Mouse (Mus musculus) neural tube, embryonic 14.5 days (tissue): ENCODE measurements around the gene Rxra. TPM values are rescaled to one million over a fixed set of nuclear protein-coding genes. Genes with fewer than 3 reads are reported as not detected.

Experiments
- ATAC-seq: fragments of 200-750 bp; cut with Nextera tagmentation; 2 replicates; pipeline ENCODE4 v1.8.0; 2017; ENCODE audit warnings: low read depth, mild to moderate bottlenecking, moderate TSS enrichment, moderate library complexity
- H3K27ac ChIP-seq: fragments of 300-500 bp; sonication (generic); 2 replicates; pipeline ENCODE4 v1.5.1; 2014; ENCODE audit warnings: low read depth, mild to moderate bottlenecking, control low read depth, low read length, moderate library complexity, mixed read lengths
- H3K27me3 ChIP-seq: fragments of 300-500 bp; sonication (generic); 2 replicates; pipeline ENCODE4 v1.6.1; 2014; ENCODE audit warnings: low read length; ENCODE audit not compliant: control insufficient read depth, insufficient read depth
- H3K36me3 ChIP-seq: fragments of 300-500 bp; sonication (generic); 2 replicates; pipeline ENCODE4 v1.6.1; 2014; ENCODE audit warnings: low read length, mixed read lengths; ENCODE audit not compliant: control insufficient read depth, insufficient read depth
- H3K4me1 ChIP-seq: fragments of 300-500 bp; sonication (generic); 2 replicates; pipeline ENCODE4 v1.6.1; 2014; ENCODE audit warnings: low read length; ENCODE audit not compliant: control insufficient read depth, insufficient read depth
- H3K4me2 ChIP-seq: fragments of 300-500 bp; sonication (generic); 2 replicates; pipeline ENCODE4 v1.6.1; 2014; ENCODE audit warnings: mild to moderate bottlenecking, low read depth, low read length, control low read depth
- H3K4me3 ChIP-seq: fragments of 300-500 bp; sonication (generic); 2 replicates; pipeline ENCODE4 v1.5.1; 2014; ENCODE audit warnings: low read depth, low read length, control low read depth, mixed read lengths
- H3K9ac ChIP-seq: fragments of 300-500 bp; sonication (generic); replicated peaks from 2 replicates; pipeline ENCODE4 v1.6.1; 2014; ENCODE audit warnings: low read depth, mild to moderate bottlenecking, control low read depth, low read length, mixed read lengths
- H3K9me3 ChIP-seq: fragments of 300-500 bp; sonication (generic); 2 replicates; pipeline ENCODE4 v1.6.1; 2016; ENCODE audit warnings: low read length; ENCODE audit not compliant: control insufficient read depth
- WGBS: fragments of 180-500 bp; shearing (Covaris S2); extraction: QIAGEN DNeasy Blood & Tissue Kit; methylation state at CpG from one replicate; pipeline ENCODE4 v1.1.7; 2014; 5-methylcytosine and 5-hydroxymethylcytosine counted together
- polyA plus RNA-seq: library from polyadenylated mRNA; unstranded; fragments of >200 nt; fragmentation: Nextera tagmentation; extraction: Ambion mirVana; gene quantifications from 2 replicates; pipeline ENCODE4 v1.2.1, GENCODE M21; 2014

The Rxra gene
- polyA plus RNA-seq, 1 experiment from 2014 or later = 1.6 TPM

GRCm38 (mm10) chr2:27678836-27679480 lies 2.7 kb downstream of the Rxra start:
- H3K4me1 ChIP-seq = peaks cover 52% of the 10 kb centered on the region
- no peak overlapping the region; the same call in 1 of the 2 replicates for H3K4me3 ChIP-seq
- peak overlapping the region; percentile 98 for H3K4me2 ChIP-seq
- no peaks in the 10 kb centered on the region for H3K9me3 ChIP-seq
- H3K9ac ChIP-seq = no peak overlapping the region
- ATAC-seq = no peak
- H3K36me3 ChIP-seq = no peaks in the 10 kb centered on the region
- H3K27ac ChIP-seq = no peak overlapping the region
- peaks cover 3% of the 10 kb centered on the region; the same call in 1 of the 2 replicates for H3K27me3 ChIP-seq
- 49% methylated on average over 7 of the region's 7 CpGs for WGBS

- no peak overlapping the region for H3K4me3 ChIP-seq
- WGBS = 23% methylated on average over 3 of the region's 3 CpGs
- H3K9ac ChIP-seq = no peak overlapping the region
- H3K4me2 ChIP-seq = peak overlapping the region; percentile 19; the same call in 1 of the 2 replicates
- ATAC-seq = no peak
- H3K27ac ChIP-seq = no peak overlapping the region
- peaks cover 52% of the 10 kb centered on the region for H3K4me1 ChIP-seq
- no peaks in the 10 kb centered on the region for H3K36me3 ChIP-seq
- peaks cover 3% of the 10 kb centered on the region; the same call in 1 of the 2 replicates for H3K27me3 ChIP-seq
- H3K9me3 ChIP-seq = no peaks in the 10 kb centered on the region
These were observed 3.4 kb downstream of the Rxra start for GRCm38 (mm10) chr2:27679621-27680025.

GRCm38 (mm10) chr2:27680058-27680457 lies 3.8 kb downstream of the Rxra start:
- Histone ChIP-seq H3K27me3 (peaks cover 3% of the 10 kb centered on the region; the same call in 1 of the 2 replicates), H3K4me3 (no peak overlapping the region), H3K9me3 (no peaks in the 10 kb centered on the region), H3K36me3 (no peaks in the 10 kb centered on the region), H3K4me2 (no peak overlapping the region), H3K4me1 (peaks cover 52% of the 10 kb centered on the region), H3K27ac (no peak overlapping the region), H3K9ac (no peak overlapping the region)
- ATAC-seq = no peak
- WGBS = 76% methylated on average over 6 of the region's 6 CpGs

- peaks cover 52% of the 10 kb centered on the region for H3K4me1 ChIP-seq
- H3K9ac ChIP-seq = no peak overlapping the region
- H3K36me3 ChIP-seq = no peaks in the 10 kb centered on the region
- peaks cover 3% of the 10 kb centered on the region; the same call in 1 of the 2 replicates for H3K27me3 ChIP-seq
- no peak overlapping the region for H3K4me2 ChIP-seq
- no peaks in the 10 kb centered on the region for H3K9me3 ChIP-seq
- H3K27ac ChIP-seq = no peak overlapping the region
- ATAC-seq = no peak
- no peak overlapping the region for H3K4me3 ChIP-seq
- WGBS = 90% methylated on average over 4 of the region's 4 CpGs
These were observed 4.4 kb downstream of the Rxra start for GRCm38 (mm10) chr2:27680595-27680994.

- Histone ChIP-seq H3K27me3 (peaks cover 3% of the 10 kb centered on the region; the same call in 1 of the 2 replicates), H3K36me3 (no peaks in the 10 kb centered on the region), H3K27ac (peak overlapping the region; percentile 46; the same call in 1 of the 2 replicates), H3K4me1 (peaks cover 46% of the 10 kb centered on the region), H3K9me3 (no peaks in the 10 kb centered on the region), H3K4me3 (no peak overlapping the region), H3K9ac (no peak overlapping the region), H3K4me2 (no peak overlapping the region)
- 72% methylated on average over 4 of the region's 4 CpGs for WGBS
- ATAC-seq = no peak
These were observed 5.2 kb downstream of the Rxra start for GRCm38 (mm10) chr2:27681426-27681825.

- Histone ChIP-seq H3K36me3 (no peaks in the 10 kb centered on the region), H3K4me2 (no peak overlapping the region), H3K4me3 (no peak overlapping the region), H3K4me1 (peaks cover 45% of the 10 kb centered on the region), H3K27me3 (peaks cover 3% of the 10 kb centered on the region; the same call in 1 of the 2 replicates), H3K9ac (no peak overlapping the region), H3K9me3 (no peaks in the 10 kb centered on the region), H3K27ac (peak overlapping the region; percentile 46; the same call in 1 of the 2 replicates)
- no peak for ATAC-seq
- 41% methylated on average over 5 of the region's 5 CpGs for WGBS
These were observed 5.9 kb downstream of the Rxra start for GRCm38 (mm10) chr2:27682096-27682495.

- 35% methylated on average over 11 of the region's 11 CpGs for WGBS
- Histone ChIP-seq H3K4me1 (peaks cover 31% of the 10 kb centered on the region), H3K9me3 (no peaks in the 10 kb centered on the region), H3K27me3 (0 out of 2 replicates have a peak, but pooled peaks cover 3% of the 10 kb centered on the region), H3K36me3 (no peaks in the 10 kb centered on the region), H3K4me3 (no peak overlapping the region), H3K9ac (no peak overlapping the region), H3K4me2 (no peak overlapping the region), H3K27ac (no peak overlapping the region)
- ATAC-seq = no peak
These were observed 7.9 kb downstream of the Rxra start for GRCm38 (mm10) chr2:27684017-27684657.

GRCm38 (mm10) chr2:27685917-27686316 lies 9.7 kb downstream of the Rxra start:
- Histone ChIP-seq H3K27me3 (no peaks in the 10 kb centered on the region), H3K9me3 (no peaks in the 10 kb centered on the region), H3K4me3 (no peak overlapping the region), H3K4me2 (no peak overlapping the region), H3K36me3 (no peaks in the 10 kb centered on the region), H3K4me1 (peaks cover 23% of the 10 kb centered on the region), H3K9ac (no peak overlapping the region), H3K27ac (no peak overlapping the region)
- WGBS = 95% methylated on average over 4 of the region's 4 CpGs
- no peak for ATAC-seq

- H3K27me3 ChIP-seq = no peaks in the 10 kb centered on the region
- H3K4me1 ChIP-seq = peaks cover 24% of the 10 kb centered on the region
- no peak overlapping the region for H3K27ac ChIP-seq
- 94% methylated on average over 2 of the region's 2 CpGs for WGBS
- H3K9ac ChIP-seq = no peak overlapping the region
- H3K36me3 ChIP-seq = no peaks in the 10 kb centered on the region
- H3K9me3 ChIP-seq = no peaks in the 10 kb centered on the region
- H3K4me2 ChIP-seq = no peak overlapping the region
- no peak overlapping the region for H3K4me3 ChIP-seq
- ATAC-seq = no peak
These were observed 10.1 kb downstream of the Rxra start for GRCm38 (mm10) chr2:27686335-27686734.
